Mouse (Mus musculus): ENCODE results near the gene Crybg2.

GRCm38 (mm10) chr4:134067833-134068544, 7.4 kb downstream of the Crybg2 start:
- TF ChIP-seq CTCF (IDR thresholded peaks at IDR 0.05; ENCODE audit: extremely low read depth, insufficient read length, insufficient replicate concordance, low read depth, low read length) (no peak), POLR2A (IDR thresholded peaks at IDR 0.05; ENCODE audit: low read depth, low read length) (no peak)
